Mouse (Mus musculus) midbrain, embryonic 11.5 days (tissue): ENCODE data around the gene Dclk1. TPM values are rescaled to one million over a fixed set of nuclear protein-coding genes. Genes with fewer than 3 reads are reported as not detected.
"Not testable (repeated sequence)": the region's sequence is repeated elsewhere in the genome, so short reads cannot be mapped to it uniquely, and the experiment has no call there.

ENCODE experiments used
- ATAC-seq: fragments of 200-750 bp; cut with Nextera tagmentation; 2 replicates; pipeline ENCODE4 v1.8.0; 2017; ENCODE audit warnings: moderate TSS enrichment, moderate library complexity; ENCODE audit not compliant: low FRiP score
- DNase-seq: peaks from one replicate; pipeline ENCODE4 v3.0.0; 2015; ENCODE audit warnings: low spot score; ENCODE audit errors: missing footprints
- H3K27ac ChIP-seq: fragments of 300-500 bp; sonication (generic); 2 replicates; pipeline ENCODE4 v1.5.1; 2014; ENCODE audit warnings: low read depth, low read length
- H3K27me3 ChIP-seq: fragments of 300-500 bp; sonication (generic); 2 replicates; pipeline ENCODE4 v1.6.1; 2014; ENCODE audit warnings: mild to moderate bottlenecking, low read length, moderate library complexity, mixed read lengths; ENCODE audit not compliant: control insufficient read depth, insufficient read depth
- H3K36me3 ChIP-seq: fragments of 300-500 bp; sonication (generic); 2 replicates; pipeline ENCODE4 v1.6.1; 2014; ENCODE audit warnings: mild to moderate bottlenecking, low read length, moderate library complexity, mixed read lengths; ENCODE audit not compliant: control insufficient read depth, insufficient read depth
- H3K4me1 ChIP-seq: fragments of 300-500 bp; sonication (generic); 2 replicates; pipeline ENCODE4 v1.6.1; 2014; ENCODE audit warnings: low read length; ENCODE audit not compliant: control insufficient read depth, insufficient read depth
- H3K4me2 ChIP-seq: fragments of 300-500 bp; sonication (generic); 2 replicates; pipeline ENCODE4 v1.6.1; 2014; ENCODE audit warnings: mild to moderate bottlenecking, moderate library complexity
- H3K4me3 ChIP-seq: fragments of 300-500 bp; sonication (generic); 2 replicates; pipeline ENCODE4 v1.5.1; 2014; ENCODE audit warnings: low read depth, low read length
- H3K9ac ChIP-seq: fragments of 300-500 bp; sonication (generic); 2 replicates; pipeline ENCODE4 v1.6.1; 2014; ENCODE audit warnings: low read length
- H3K9me3 ChIP-seq: fragments of 300-500 bp; sonication (generic); 2 replicates; pipeline ENCODE4 v1.6.1; 2016; ENCODE audit warnings: low read length; ENCODE audit not compliant: control insufficient read depth
- WGBS: fragments of 180-500 bp; shearing (Covaris S2); extraction: QIAGEN DNeasy Blood & Tissue Kit; methylation state at CpG from one replicate; pipeline ENCODE4 v1.1.7; 2014; 5-methylcytosine and 5-hydroxymethylcytosine counted together
- polyA plus RNA-seq: library from polyadenylated mRNA; unstranded; fragments of >200 nt; fragmentation: Nextera tagmentation; extraction: Ambion mirVana; gene quantifications from 2 replicates; pipeline ENCODE4 v1.2.1, GENCODE M21; 2014

The Dclk1 gene
- 63.2 and 66.7 TPM in 2 replicates for polyA plus RNA-seq

DNA sequence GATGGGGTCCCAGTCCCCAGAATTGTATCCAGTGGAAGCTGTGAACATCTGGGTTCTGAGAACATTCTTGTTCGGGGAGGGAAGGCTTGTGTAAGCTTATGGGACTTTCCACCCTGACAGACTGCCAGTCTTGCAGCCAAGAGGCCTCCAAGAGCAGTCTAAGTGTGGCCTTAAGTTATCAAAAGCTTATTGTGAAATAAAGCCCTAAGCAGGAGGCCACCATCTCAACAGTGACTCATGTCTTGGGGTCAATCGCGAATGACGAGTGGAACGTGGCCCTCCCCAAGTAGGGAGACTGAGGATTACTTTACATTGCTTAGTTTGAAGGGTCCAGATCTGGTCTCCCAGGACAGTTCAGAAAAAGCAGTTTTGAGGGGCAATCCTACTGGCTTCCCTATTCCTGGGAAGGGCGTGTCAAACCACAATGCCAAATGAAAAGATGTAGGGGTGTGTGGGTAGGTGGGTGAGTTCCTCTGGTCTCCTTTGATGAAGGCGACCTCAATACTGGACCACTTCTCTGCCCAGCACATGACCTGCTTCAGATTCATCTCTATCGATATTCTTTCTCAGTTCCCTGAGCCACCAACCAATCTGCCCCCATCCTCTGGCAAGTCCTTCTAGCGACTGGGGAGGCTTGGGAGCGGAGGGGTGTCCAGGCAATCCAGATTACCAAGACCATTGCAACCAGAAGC is at the start of gene Dclk1:
Dclk1 (plus strand) TSS at position 635 of the 692 bp plus-strand sequence.
- peak within 1 kb of the TSS; percentile 87 for H3K4me2 ChIP-seq
- DNase-seq, result no peak
- WGBS, result 36% methylated on average over 10 of the region's 10 CpGs
- peak within 1 kb of the TSS; percentile 87 for H3K27ac ChIP-seq
- no peaks in the 10 kb centered on the region for H3K9me3 ChIP-seq
- H3K9ac ChIP-seq, result peak within 1 kb of the TSS; percentile 84
- no peaks in the 10 kb centered on the region for H3K36me3 ChIP-seq
- H3K4me3 ChIP-seq, result peak within 1 kb of the TSS; percentile 66
- ATAC-seq, result no peak
- no peaks in the 10 kb centered on the region for H3K27me3 ChIP-seq
- peaks cover 11% of the 10 kb centered on the region; the same call in 1 of the 2 replicates for H3K4me1 ChIP-seq

DNA sequence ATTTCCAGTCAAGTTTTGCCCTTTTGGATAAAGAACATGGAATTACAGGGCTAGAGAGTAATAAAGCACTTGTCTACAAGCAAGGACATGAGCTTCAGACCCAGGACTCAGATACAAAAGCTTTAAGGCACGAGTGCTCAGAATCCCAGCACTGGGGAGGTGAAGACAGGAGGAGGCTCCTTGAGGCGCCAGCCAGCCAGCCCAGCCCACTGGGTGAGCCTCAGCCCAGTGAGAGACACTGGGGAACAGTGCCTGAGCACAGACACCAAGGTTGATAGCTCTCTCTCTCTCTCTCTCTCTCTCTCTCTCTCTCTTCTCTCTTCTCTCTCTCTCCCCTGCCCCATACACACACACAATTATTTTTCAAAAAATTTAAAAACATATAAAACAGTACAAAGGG is 48.8 kb upstream of the Dclk1 start:
- DNase-seq, result peak; percentile 14
- no peaks in the 10 kb centered on the region for H3K27me3 ChIP-seq
- H3K9me3 ChIP-seq, result no peaks in the 10 kb centered on the region
- 56% methylated on average over 2 of the region's 2 CpGs for WGBS
- H3K9ac ChIP-seq, result no peak overlapping the region
- no peak overlapping the region for H3K4me3 ChIP-seq
- no peak overlapping the region for H3K27ac ChIP-seq
- no peaks in the 10 kb centered on the region for H3K4me1 ChIP-seq
- H3K36me3 ChIP-seq, result no peaks in the 10 kb centered on the region
- no peak for ATAC-seq
- H3K4me2 ChIP-seq, result no peak overlapping the region

DNA sequence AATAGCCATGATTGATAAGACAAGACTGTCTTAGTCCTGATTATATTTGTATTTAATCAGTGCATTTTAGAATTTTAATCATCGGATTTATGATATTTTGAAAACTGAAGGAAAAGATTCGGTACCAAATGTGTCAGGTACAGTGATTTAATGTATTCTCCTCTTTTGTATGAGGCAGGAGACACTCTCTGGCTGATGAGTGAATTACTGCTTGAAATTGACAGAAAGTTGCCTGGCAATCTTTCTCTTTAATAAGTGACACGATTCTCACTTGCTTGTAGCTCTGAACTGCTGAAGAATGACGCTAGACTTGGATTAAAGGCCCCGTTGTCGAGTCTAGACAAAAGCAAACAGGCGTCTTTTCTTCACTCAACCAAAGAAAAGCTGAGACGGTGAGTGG is 47.4 kb upstream of the Dclk1 start:
- DNase-seq (no peak), ATAC-seq (no peak)
- 62% methylated on average over 8 of the region's 8 CpGs for WGBS
- H3K9ac ChIP-seq, result no peak overlapping the region
- H3K4me2 ChIP-seq, result no peak overlapping the region
- H3K36me3 ChIP-seq, result no peaks in the 10 kb centered on the region
- no peak overlapping the region for H3K27ac ChIP-seq
- no peaks in the 10 kb centered on the region for H3K27me3 ChIP-seq
- H3K4me3 ChIP-seq, result no peak overlapping the region
- H3K9me3 ChIP-seq, result no peaks in the 10 kb centered on the region
- H3K4me1 ChIP-seq, result no peaks in the 10 kb centered on the region

DNA sequence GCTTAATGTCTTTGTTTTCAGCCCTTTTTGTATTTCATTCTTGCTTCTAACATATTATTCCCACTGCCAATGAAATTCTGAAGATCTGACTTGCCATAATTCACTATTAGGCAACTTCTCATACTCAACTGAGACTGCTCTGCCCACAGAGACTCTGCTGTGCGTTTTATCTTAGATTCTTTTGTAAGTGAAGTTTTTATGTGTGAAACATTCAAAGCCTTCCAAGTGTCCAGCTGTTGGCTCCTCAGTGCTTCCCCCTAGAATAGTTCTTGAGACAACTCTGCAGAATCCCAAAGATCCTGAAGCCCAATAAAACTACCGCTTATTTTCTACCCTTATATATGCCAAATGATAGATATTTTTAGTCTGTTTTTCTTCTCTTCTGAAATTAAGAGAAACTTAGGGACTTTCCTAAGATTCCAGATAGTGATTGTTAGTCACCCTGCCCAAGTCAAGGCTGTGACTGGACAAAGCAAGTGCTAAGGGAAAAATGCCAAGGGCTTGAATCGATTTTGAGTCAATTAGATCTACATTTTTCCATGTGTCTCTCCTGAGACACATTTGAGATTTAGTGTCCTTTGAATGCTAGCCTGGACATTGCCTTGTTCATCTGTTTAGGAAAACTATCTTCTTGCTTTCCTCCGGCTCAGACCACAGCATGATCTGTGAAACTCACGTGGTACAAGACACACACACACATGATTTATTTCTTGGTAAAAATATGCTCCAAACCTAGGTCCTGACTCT is 46.4 kb upstream of the Dclk1 start:
- Histone ChIP-seq H3K4me1 (no peaks in the 10 kb centered on the region), H3K36me3 (no peaks in the 10 kb centered on the region), H3K27ac (no peak overlapping the region), H3K27me3 (no peaks in the 10 kb centered on the region), H3K4me2 (no peak overlapping the region), H3K9me3 (no peaks in the 10 kb centered on the region), H3K4me3 (no peak overlapping the region), H3K9ac (no peak overlapping the region)
- WGBS, result 92% methylated on average over 5 of the region's 5 CpGs
- no peak for ATAC-seq
- peak; percentile 44 for DNase-seq

DNA sequence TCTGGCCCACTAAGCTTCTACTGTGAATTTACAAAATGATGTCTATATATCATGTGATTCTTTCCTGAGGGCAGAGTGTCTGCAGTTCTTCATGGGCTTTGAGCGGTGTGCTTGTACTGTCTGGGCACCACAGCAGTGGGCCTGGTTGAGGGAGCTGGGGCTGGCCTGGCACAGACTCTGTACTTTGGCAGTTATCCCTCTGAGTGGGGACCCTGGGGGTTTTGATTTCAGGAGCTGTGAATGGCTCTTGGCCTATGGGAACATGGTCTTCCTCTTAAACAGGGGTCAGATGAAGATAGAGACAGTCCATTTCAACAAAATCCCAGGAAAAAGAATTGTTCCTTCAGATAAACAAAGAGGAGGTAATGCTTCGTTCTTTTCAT is 45.8 kb upstream of the Dclk1 start:
- H3K27me3 ChIP-seq, result no peaks in the 10 kb centered on the region
- no peaks in the 10 kb centered on the region for H3K9me3 ChIP-seq
- no peak overlapping the region for H3K4me2 ChIP-seq
- no peak for ATAC-seq
- 100% methylated on average over 2 of the region's 2 CpGs for WGBS
- H3K27ac ChIP-seq, result no peak overlapping the region
- no peak overlapping the region for H3K4me3 ChIP-seq
- peak; percentile 57 for DNase-seq
- H3K9ac ChIP-seq, result no peak overlapping the region
- H3K4me1 ChIP-seq, result no peaks in the 10 kb centered on the region
- no peaks in the 10 kb centered on the region for H3K36me3 ChIP-seq

DNA sequence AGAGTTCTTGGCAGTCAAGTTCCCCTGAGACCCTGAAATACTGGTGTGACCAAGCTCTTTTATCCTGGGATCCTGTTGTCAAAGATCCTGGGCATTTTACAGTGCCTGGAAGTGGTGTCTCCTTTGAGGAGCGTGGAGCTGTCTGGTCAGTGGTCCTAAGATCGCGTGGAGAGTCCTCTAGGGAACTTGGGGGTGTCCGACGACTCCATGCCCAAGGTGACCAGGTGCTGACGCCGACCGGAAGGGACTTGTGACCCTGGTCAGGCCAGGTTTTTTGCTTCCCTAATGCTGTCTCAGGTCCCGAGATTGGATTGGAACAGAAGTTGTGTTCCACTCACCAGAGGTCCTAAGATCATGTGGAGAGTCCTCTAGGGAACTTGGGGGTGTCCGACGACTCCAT is 38.5 kb upstream of the Dclk1 start:
- H3K27ac ChIP-seq, H3K36me3 ChIP-seq, H3K9ac ChIP-seq, H3K9me3 ChIP-seq, ATAC-seq, H3K4me2 ChIP-seq, H3K4me3 ChIP-seq, H3K27me3 ChIP-seq, DNase-seq, H3K4me1 ChIP-seq: not testable (repeated sequence)
- WGBS, result 89% methylated on average over 11 of the region's 11 CpGs

DNA sequence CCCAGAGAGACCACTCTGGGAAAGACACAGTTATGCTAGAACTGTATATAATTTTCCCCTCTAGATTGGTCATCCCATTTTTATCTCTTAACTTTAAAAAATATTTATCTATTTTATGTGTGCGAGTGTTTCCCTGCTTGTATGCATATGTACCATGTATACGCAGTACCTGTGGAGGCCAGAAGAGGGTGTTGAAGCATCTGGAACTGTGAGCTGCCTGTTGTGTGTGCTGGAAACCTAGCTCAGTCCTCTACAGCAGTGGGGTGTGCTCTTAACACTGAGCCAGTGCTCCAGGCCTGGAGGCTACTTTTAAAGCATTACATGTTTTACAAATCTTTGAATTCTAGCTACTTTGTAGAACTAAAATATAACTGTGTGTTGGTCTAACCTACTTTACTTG is 35.8 kb upstream of the Dclk1 start:
- Histone ChIP-seq H3K36me3 (no peaks in the 10 kb centered on the region), H3K9ac (no peak overlapping the region), H3K4me2 (no peak overlapping the region), H3K4me3 (no peak overlapping the region), H3K9me3 (no peaks in the 10 kb centered on the region; the same call in 1 of the 2 replicates), H3K27ac (no peak overlapping the region), H3K4me1 (no peaks in the 10 kb centered on the region), H3K27me3 (no peaks in the 10 kb centered on the region)
- WGBS, result 98% methylated on average over 2 of the region's 2 CpGs
- DNase-seq (peak; percentile 33), ATAC-seq (no peak)

DNA sequence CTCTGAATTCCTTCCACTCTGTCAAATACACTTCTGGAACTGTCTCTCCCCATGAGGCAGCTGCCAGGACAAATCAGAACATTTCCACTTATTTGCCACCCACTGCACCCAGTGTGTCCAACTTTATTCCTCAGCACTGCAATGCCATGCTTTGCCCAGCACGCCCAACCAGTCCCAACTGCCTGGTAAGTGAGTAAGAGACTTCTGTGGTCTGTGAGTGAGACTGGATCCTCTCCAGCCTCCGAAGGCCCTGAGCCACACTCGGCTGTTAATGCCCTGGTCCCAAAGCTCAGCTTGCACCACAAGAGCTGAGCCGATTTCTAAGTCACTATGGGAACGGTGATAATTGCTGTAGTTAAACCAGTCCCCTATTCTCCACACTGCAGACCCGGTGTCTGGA is 34.5 kb upstream of the Dclk1 start:
- H3K4me2 ChIP-seq, result no peak overlapping the region
- H3K9ac ChIP-seq, result no peak overlapping the region
- no peak overlapping the region for H3K27ac ChIP-seq
- no peaks in the 10 kb centered on the region; the same call in 1 of the 2 replicates for H3K9me3 ChIP-seq
- H3K4me1 ChIP-seq, result no peaks in the 10 kb centered on the region
- H3K36me3 ChIP-seq, result no peaks in the 10 kb centered on the region
- WGBS, result 55% methylated on average over 6 of the region's 6 CpGs
- no peaks in the 10 kb centered on the region for H3K27me3 ChIP-seq
- no peak overlapping the region for H3K4me3 ChIP-seq
- DNase-seq, result peak; percentile 80
- ATAC-seq, result no peak

DNA sequence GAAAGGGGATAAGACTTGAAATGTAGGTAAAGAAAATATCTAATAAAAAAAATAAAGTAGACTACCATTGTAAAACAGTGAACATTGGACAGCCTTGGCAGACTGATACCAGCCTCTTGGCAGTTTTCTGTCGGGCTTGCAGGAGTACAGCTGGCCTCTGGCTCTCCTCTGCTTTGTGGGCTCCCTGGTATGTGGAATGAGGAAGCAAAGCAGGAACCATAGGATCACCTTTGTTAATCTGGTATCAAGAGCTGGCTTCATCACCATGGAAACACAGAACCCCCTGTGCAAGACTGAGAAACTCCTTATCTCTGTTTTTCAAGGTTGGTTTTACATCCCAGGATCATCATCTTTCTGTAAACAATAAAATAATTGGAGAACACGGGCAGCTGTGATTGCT is 29.9 kb upstream of the Dclk1 start:
- no peaks in the 10 kb centered on the region for H3K36me3 ChIP-seq
- no peak overlapping the region for H3K4me2 ChIP-seq
- no peaks in the 10 kb centered on the region for H3K9me3 ChIP-seq
- WGBS, result 37% methylated on average over 2 of the region's 2 CpGs
- H3K27ac ChIP-seq, result no peak overlapping the region
- peak; percentile 66 for DNase-seq
- ATAC-seq, result no peak
- H3K9ac ChIP-seq, result no peak overlapping the region
- no peaks in the 10 kb centered on the region for H3K4me1 ChIP-seq
- no peak overlapping the region for H3K4me3 ChIP-seq
- H3K27me3 ChIP-seq, result no peaks in the 10 kb centered on the region
